Mouse (Mus musculus): ENCODE data around the gene Bcl2. TPM values are rescaled to one million over a fixed set of nuclear protein-coding genes. Genes with fewer than 3 reads are reported as not detected.

The Bcl2 gene
- total RNA-seq, 2 experiments from 2014 or later, result 3.4 to 3.6 TPM

- no peak for DNase-seq
- intact Hi-C loops (cut with DNase I; ENCODE audit: low total_unique reads), result no loop called here
Observed at GRCm38 (mm10) chr1:106684546-106684945, 29.5 kb downstream of the Bcl2 start.

DNA sequence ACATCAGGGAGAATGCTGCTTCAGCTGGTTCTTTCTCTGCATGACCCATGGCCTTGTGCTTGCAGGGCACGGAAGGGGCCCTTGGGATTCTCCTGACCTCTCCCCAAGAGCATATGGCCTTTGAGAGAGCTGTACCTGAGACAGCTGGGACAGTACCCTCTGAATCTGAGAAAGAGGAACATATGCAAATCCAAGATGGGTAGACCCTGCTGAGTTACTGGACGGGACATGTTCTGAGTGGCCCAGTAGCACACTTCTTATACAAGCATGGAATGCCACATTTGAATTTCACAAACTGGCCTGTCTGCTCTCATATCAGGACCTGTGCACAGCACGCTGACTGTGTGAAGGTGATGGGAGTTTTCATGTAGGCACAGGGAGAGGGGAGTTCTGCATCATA lies 31.2 kb downstream of the Bcl2 start:
- DNase-seq, result no peak
- intact Hi-C loops (cut with DNase I; ENCODE audit: low total_unique reads), result no loop called here

GRCm38 (mm10) chr1:106679800-106680515 lies 34.1 kb downstream of the Bcl2 start:
- intact Hi-C loops (cut with DNase I; ENCODE audit: low total_unique reads), result no loop called here
- DNase-seq, result no peak

- intact Hi-C loops (cut with DNase I; ENCODE audit: low total_unique reads), result no loop called here
- DNase-seq, result no peak
Observed at GRCm38 (mm10) chr1:106678060-106678478, 36.0 kb downstream of the Bcl2 start.

DNA sequence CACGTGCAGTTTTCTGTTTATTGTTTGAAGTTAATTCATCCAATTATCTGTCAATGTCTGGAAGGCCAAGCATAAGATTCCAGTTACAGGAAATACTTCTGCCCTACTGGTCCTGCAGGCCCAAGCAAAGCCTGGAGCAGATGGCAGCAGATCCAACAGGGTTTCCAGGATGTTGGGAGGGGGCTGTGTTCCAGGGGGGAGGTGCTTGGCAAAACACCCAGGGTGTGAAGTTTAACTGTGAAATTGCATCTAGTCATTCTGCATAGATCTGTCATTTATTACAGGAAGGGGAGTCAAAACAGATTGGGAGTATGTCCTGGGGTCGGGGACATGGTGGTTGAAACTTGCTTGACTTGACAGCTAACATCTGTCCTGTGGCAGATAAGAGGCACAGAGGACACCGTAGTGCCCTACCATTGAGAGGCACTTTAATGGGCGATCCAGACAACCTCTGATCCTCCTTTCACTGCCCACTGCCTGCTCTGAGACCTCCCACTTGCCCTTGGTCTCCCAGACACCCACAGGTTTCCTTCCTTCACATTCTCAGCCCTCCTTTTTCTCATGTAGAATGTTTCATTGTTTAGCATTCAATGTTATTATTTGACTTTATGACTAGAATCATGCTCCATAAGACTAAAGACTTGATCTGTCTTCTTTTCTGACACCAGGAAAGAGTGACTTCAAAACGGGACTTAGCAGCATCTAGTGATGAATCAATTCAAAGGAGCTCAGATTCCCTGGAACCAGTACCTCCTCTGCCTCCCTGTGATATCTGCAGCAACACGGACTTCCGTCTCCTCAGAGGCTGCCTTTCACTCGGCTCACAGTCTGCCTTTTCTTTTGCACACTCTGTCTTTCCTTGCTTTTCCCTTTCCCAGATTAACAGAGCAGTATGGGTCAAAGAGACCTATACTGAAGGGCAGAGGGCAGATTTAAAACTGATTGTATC lies 47.7 kb downstream of the Bcl2 start:
- intact Hi-C loops (cut with DNase I; ENCODE audit: low total_unique reads), result no loop called here
- DNase-seq, result no peak

DNA sequence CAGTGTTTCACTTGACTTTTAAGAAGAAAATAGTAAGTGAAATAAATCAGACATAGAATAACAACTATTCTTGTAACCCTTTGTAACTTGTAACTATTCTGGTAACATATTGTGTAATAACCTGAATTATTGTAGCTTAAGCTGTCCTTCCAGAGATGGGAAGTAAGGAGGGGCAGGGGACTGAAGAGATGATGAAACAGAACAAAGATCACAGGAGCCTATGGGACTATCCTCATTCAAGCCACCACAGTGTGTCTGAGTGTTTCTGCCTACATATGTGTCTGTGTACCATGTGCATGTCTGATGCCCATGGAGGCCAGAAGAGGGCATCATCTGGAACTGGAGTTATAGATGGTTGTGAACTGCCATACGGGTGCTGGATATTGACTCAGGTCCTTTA lies 49.1 kb downstream of the Bcl2 start:
- intact Hi-C loops (cut with DNase I; ENCODE audit: low total_unique reads), result no loop called here
- no peak for DNase-seq

GRCm38 (mm10) chr1:106662486-106662885 lies 51.6 kb downstream of the Bcl2 start:
- no peak for DNase-seq
- intact Hi-C loops (cut with DNase I; ENCODE audit: low total_unique reads), result no loop called here

- intact Hi-C loops (cut with DNase I; ENCODE audit: low total_unique reads), result no loop called here
- DNase-seq, result no peak
Observed at GRCm38 (mm10) chr1:106658293-106658847, 55.7 kb downstream of the Bcl2 start.

DNA sequence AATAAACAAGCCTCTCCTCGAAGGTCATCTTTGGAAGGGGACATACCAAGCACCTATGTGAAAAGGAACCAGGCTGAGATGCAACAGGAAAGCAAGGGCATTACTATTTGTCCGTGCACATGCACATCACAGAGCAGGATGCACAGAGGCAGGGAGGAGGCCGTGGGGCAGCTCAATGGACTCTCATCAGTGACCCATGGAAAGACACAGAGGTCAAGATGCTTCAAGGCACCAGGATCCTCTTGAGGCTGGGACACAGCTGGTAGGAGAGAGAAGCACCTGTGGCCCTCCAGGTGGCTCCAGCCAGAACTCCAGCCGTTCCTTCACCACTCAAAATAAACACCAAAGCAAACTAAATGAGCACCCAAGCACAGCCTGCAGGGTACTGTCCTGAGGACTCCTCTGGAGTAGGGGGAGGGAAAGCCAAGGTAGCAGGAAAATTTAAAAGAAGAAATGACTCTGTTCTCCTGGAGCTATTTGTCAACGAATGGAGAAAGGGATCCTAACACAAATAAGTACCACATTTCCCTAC lies 57.8 kb downstream of the Bcl2 start:
- intact Hi-C loops (cut with DNase I; ENCODE audit: low total_unique reads), result no loop called here
- DNase-seq, result no peak

DNA sequence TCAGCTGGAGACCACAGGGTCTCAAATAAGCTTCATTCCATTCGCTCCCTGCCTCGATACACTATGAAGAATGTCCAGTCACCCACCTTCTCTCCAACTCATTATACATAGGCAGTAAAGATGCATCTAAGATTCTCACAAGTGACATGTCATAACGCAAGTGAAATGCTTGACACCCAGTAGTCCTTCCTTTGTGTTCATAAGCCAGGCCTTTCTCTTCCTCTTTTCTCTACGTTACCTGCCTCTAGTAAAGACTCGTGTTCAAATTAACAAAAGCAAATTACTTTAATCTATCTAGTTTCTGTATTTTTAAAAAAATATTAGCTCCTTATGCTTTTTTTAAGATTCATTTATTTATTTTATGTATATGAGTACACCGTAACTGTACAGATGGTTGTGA lies 59.8 kb downstream of the Bcl2 start:
- intact Hi-C loops (cut with DNase I; ENCODE audit: low total_unique reads), result no loop called here
- no peak for DNase-seq

DNA sequence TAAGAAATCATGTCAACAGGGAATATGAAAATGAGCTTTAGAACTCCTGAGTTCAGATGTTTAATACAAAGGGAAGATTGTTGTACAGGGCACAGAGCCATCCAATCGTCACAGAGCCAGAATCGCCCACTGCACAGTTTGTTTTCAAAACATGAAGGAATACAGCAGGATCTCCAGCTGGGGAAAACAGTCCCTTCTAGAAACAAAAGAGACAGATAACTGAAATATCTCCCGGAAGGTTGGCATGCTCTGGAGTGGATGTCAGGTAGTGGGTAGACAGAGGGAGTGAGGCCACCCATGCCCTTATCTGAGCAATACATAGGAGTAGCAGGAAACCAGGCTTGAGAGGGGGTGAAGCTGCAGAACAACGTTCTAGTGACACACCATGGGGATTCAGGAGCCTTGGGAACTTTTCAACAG lies 60.6 kb downstream of the Bcl2 start:
- no peak for DNase-seq
- intact Hi-C loops (cut with DNase I; ENCODE audit: low total_unique reads), result no loop called here

DNA sequence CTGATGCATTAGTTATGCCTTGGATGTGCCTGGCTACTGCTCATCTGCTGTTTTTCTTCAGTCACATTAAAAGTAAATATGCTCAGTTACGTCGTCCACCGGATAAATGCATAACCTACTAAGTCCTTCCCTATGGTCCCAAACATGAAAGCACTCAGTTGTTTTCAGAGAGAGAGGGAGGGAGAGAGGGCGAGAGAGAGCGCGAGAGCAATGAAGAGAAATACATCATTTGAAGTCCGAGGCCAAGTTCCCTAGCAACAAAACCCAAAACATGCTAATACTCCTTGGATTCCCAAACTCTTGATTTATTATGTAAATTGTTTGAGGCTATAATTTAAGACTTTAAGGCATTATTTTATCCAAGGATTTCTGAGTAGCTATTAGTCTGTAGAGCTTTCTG lies 62.9 kb downstream of the Bcl2 start:
- DNase-seq, result no peak
- intact Hi-C loops (cut with DNase I; ENCODE audit: low total_unique reads), result loop anchor here (1.0 kb wide), 1 partner anchor 20 kb away; no protein-coding TSS in a partner anchor

- no peak for DNase-seq
- intact Hi-C loops (cut with DNase I; ENCODE audit: low total_unique reads), result no loop called here
Observed at GRCm38 (mm10) chr1:106650427-106650826, 63.6 kb downstream of the Bcl2 start.

DNA sequence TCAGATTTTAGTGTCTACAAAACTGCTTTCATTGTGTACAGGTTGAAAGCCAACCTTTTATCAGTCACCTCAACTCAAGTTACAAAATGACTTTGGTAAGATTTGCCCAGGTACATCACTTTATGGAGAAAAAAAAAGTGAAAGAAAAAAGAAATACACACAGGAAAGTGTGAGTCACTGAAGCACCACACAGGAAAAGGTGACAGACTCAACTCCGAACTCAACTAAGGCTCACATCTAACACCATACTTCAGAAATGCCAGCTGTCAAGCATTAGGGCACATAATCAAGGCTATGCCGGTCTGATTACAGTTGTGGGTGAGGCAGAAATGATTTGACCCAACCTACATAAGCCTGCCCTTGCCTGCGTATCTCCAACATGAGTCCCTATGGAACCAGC lies 66.7 kb downstream of the Bcl2 start:
- intact Hi-C loops (cut with DNase I; ENCODE audit: low total_unique reads), result no loop called here
- DNase-seq, result no peak

- no peak for DNase-seq
- intact Hi-C loops (cut with DNase I; ENCODE audit: low total_unique reads), result no loop called here
Observed at GRCm38 (mm10) chr1:106644566-106644965, 69.5 kb downstream of the Bcl2 start.

DNA sequence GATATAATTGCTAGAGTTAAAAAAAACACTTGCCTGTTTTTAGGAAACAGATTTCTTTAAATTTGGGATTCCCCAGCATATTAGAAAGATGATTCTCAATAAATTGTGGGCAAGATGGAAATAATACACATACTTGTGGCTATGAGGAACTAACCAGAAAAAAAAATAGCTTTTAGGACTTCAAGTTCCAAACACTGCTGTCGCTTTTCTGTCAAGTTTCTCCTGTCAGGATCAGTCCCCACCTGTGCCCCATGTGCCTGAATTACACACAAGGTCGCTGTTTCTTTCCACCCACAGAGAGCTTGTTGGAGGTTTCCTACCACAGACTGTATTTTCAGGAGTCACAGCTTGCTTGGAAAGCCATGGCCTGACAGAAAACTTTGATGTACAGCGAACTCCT lies 70.5 kb downstream of the Bcl2 start:
- intact Hi-C loops (cut with DNase I; ENCODE audit: low total_unique reads), result no loop called here
- DNase-seq, result no peak

DNA sequence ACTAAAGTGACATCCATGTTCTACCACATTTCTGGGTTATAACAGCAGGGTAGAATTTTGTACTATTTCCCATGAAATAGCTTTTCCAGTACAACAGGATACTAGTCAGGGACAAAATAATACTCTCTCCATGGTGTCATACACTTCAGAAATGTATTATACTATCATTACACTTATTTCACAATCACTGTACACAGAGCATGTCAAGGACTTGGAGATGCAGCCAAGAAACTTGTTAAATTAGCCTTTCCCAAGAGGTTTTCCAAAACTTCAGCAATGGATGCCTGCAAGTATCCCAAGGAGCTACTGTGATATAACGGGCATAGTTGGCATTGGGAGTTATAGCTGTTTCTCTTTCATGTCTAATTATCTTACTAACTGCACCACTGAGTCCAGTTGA lies 73.5 kb downstream of the Bcl2 start:
- intact Hi-C loops (cut with DNase I; ENCODE audit: low total_unique reads), result no loop called here
- DNase-seq, result no peak

DNA sequence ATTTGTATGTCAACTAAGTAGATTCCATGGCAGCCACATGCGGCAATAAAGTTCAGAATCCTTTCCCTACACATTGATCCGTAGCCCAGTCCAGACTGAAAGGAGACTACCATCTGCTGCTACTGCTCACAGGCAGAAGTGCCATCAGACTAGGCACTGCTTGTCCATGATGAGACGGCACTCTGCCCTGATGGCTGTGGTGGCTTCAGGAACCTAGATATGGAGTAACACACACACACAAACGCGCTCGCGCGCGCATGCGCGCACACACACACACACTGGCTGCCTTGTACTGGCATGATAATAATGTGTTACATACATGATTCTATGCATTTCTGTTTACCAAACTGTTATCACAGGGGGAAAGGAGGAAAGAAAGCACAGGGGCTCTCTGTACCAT lies 76.4 kb downstream of the Bcl2 start:
- DNase-seq, result no peak

DNA sequence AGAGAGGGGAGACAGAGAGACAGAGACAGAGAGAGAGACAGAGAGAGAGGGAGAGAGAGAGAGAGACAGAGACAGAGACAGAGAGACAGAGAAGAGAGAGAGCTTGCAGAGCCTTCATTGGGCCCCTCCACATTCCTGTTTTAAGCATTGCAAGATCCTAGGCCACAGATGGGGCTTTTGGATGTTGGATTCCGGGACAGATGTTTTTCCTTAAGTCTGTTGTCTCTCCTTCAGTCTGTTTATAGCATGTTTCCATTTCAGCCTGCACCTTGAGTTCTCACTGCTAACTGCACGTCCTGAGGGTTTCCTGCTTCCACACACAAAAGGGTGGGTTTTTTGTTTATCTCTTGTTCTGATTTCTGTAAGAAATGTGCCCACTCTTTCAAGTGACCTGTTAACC lies 77.4 kb downstream of the Bcl2 start:
- intact Hi-C loops (cut with DNase I; ENCODE audit: low total_unique reads), result no loop called here
- no peak for DNase-seq

More for the DNA sequence above, 76.4 kb downstream of the Bcl2 start:
- intact Hi-C loops (cut with DNase I; ENCODE audit: low total_unique reads), result no loop called here

DNA sequence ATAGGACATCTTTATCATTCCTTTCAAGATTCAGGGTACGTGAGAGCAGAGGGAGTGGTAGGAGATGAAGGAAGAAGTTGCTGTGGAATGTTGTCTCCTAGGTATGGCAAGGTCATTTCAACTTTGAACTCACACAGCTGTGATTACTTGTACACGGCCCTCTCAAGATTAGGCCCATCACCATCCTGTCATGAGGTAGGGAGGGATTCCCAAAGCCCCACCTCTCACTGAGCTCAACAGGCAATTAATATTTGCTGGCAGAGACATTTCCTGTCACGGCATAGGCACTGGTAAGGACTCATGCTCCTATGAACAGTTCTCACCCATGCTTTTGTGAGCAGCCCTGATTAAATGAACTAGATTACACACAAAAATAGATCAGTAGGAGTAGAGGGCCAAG lies 80.9 kb downstream of the Bcl2 start:
- intact Hi-C loops (cut with DNase I; ENCODE audit: low total_unique reads), result no loop called here

More for the DNA sequence above, 80.9 kb downstream of the Bcl2 start:
- DNase-seq, result no peak

Data from gastrocnemius, postnatal 14 days (tissue).